Mouse (Mus musculus): Measurements from ENCODE around the gene Treml2. TPM values are rescaled to one million over a fixed set of nuclear protein-coding genes. Genes with fewer than 3 reads are reported as not detected.

The Treml2 gene
- total and polyA plus RNA-seq, 2 experiments from 2014 or later, result 0.07 to 0.49 TPM

DNA sequence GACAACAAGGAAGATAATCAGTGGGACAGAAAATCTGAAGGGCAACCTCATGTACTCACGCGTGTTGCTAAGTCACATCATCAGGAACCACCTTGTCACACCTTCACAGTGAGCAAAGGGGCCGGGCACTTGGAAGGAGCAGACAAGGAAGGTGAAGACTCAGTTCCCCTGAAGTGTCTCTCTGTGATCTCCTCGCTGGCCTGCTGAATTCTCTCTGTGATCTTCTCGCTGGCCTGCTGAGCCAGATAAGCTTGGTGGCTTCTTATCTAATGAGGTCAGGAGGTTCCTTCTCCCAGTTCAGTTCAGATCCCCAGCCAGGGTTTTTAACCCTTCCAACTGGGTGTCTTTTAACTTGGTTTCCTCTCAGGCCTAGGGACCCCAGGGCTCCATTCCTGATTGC, 27.1 kb upstream of the Treml2 start:
- H3K36me3 ChIP-seq (ENCODE audit: insufficient read depth, low read length), result no peaks in the 10 kb centered on the region
- DNase-seq (ENCODE audit: low spot score), result no peak
- no peaks in the 10 kb centered on the region for H3K9me3 ChIP-seq (ENCODE audit: low read length)
- no peaks in the 10 kb centered on the region for H3K27me3 ChIP-seq (ENCODE audit: insufficient read depth, low read length)
- TF ChIP-seq CTCF (IDR thresholded peaks at IDR 0.05), result no peak
- no peak overlapping the region for H3K9ac ChIP-seq (replicated peaks; ENCODE audit: low read length, poor library complexity, severe bottlenecking)
- H3K4me3 ChIP-seq (ENCODE audit: low read depth, low read length), result no peak overlapping the region
- no peak for ATAC-seq (ENCODE audit: low FRiP score)
- 81% methylated on average over 5 of the region's 5 CpGs for WGBS
- no peak overlapping the region for H3K4me2 ChIP-seq (ENCODE audit: low read depth, low read length, poor library complexity, severe bottlenecking)
- no peaks in the 10 kb centered on the region; the same call in 1 of the 2 replicates for H3K4me1 ChIP-seq (ENCODE audit: insufficient read depth, low read length)
- no peak overlapping the region for H3K27ac ChIP-seq (ENCODE audit: low read depth, low read length)

DNA sequence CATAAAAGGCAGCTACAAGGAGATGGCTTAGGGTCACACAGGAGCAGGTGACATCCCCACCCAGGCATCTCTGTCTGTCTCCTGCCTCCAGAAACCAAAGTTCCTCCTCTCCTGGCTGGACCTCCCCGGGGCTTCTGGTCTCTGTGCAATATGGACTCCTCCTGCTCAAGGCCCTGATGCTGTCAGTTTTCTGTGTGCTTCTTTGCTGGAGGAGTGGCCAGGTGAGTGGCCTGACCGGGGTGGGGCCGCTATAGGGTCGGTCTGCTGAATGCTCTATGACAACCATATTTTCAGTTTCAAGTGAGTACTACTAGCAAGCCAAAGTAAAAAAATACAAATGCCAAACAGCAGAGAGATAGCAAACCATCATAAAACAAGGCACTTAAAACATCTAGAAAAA, 26.7 kb upstream of the Treml2 start:
- no peak for TF ChIP-seq CTCF (IDR thresholded peaks at IDR 0.05)
- 89% methylated on average over 4 of the region's 4 CpGs for WGBS
- H3K9me3 ChIP-seq (ENCODE audit: low read length), result no peaks in the 10 kb centered on the region
- ATAC-seq (ENCODE audit: low FRiP score) (no peak), DNase-seq (ENCODE audit: low spot score) (no peak)
- H3K27ac ChIP-seq (ENCODE audit: low read depth, low read length), result no peak overlapping the region
- no peaks in the 10 kb centered on the region for H3K27me3 ChIP-seq (ENCODE audit: insufficient read depth, low read length)
- no peak overlapping the region for H3K4me2 ChIP-seq (ENCODE audit: low read depth, low read length, poor library complexity, severe bottlenecking)
- no peaks in the 10 kb centered on the region for H3K36me3 ChIP-seq (ENCODE audit: insufficient read depth, low read length)
- H3K9ac ChIP-seq (replicated peaks; ENCODE audit: low read length, poor library complexity, severe bottlenecking), result no peak overlapping the region
- H3K4me3 ChIP-seq (ENCODE audit: low read depth, low read length), result no peak overlapping the region
- no peaks in the 10 kb centered on the region; the same call in 1 of the 2 replicates for H3K4me1 ChIP-seq (ENCODE audit: insufficient read depth, low read length)

DNA sequence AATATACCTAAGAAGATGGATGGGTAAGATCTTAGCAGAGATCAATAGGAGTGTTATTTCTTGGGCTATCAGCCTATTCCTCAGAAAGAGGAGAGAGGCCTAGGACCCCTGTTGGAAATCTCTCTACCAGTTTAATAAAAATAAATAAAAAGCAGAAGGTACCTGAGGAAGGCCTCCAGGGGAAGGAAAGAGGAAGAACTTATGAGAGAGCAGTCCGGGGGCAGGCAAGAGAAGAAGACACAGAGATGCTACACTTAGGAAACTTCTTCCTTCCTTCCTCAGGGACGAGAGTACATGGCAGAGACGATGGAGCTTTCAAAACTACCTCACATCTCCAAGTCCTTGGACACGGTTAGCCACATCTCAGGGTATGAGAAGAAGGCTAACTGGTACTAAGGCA, 25.2 kb upstream of the Treml2 start:
- no peak for TF ChIP-seq CTCF (IDR thresholded peaks at IDR 0.05)
- H3K9ac ChIP-seq (replicated peaks; ENCODE audit: low read length, poor library complexity, severe bottlenecking), result no peak overlapping the region
- no peak overlapping the region for H3K4me2 ChIP-seq (ENCODE audit: low read depth, low read length, poor library complexity, severe bottlenecking)
- DNase-seq (ENCODE audit: low spot score) (no peak), ATAC-seq (ENCODE audit: low FRiP score) (no peak)
- no peaks in the 10 kb centered on the region for H3K27me3 ChIP-seq (ENCODE audit: insufficient read depth, low read length)
- no peak overlapping the region for H3K4me3 ChIP-seq (ENCODE audit: low read depth, low read length)
- no peaks in the 10 kb centered on the region for H3K36me3 ChIP-seq (ENCODE audit: insufficient read depth, low read length)
- H3K4me1 ChIP-seq (ENCODE audit: insufficient read depth, low read length), result no peaks in the 10 kb centered on the region; the same call in 1 of the 2 replicates
- WGBS, result 82% methylated on average over 4 of the region's 4 CpGs
- H3K27ac ChIP-seq (ENCODE audit: low read depth, low read length), result no peak overlapping the region
- H3K9me3 ChIP-seq (ENCODE audit: low read length), result no peaks in the 10 kb centered on the region

DNA sequence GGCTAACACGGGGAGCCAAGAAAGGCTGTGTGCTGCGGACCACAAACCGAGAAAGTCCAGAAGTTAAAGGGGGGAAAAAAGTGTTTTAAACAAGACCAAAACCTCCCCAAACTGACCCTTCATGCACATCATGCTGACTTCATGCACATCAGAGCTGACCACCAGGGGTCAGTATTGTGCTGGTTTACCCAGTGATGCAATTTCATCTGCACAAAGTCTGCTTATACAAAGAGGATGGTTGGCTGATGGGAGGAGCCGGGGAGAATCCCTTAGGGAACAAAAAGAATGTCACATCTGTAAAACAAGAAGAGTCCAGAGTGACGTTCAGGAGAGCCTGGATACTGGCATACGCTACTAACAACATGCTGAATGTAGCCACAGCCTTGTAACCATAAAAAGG, 24.4 kb upstream of the Treml2 start:
- DNase-seq (ENCODE audit: low spot score) (peak; percentile 76), ATAC-seq (ENCODE audit: low FRiP score) (no peak)
- no peak overlapping the region for H3K4me3 ChIP-seq (ENCODE audit: low read depth, low read length)
- no peaks in the 10 kb centered on the region for H3K27me3 ChIP-seq (ENCODE audit: insufficient read depth, low read length)
- no peaks in the 10 kb centered on the region for H3K36me3 ChIP-seq (ENCODE audit: insufficient read depth, low read length)
- no peaks in the 10 kb centered on the region for H3K9me3 ChIP-seq (ENCODE audit: low read length)
- H3K27ac ChIP-seq (ENCODE audit: low read depth, low read length), result no peak overlapping the region
- no peak overlapping the region for H3K9ac ChIP-seq (replicated peaks; ENCODE audit: low read length, poor library complexity, severe bottlenecking)
- peak; percentile 79 for TF ChIP-seq CTCF (IDR thresholded peaks at IDR 0.05)
- H3K4me2 ChIP-seq (ENCODE audit: low read depth, low read length, poor library complexity, severe bottlenecking), result no peak overlapping the region
- WGBS, result 34% methylated on average over 6 of the region's 6 CpGs
- no peaks in the 10 kb centered on the region; the same call in 1 of the 2 replicates for H3K4me1 ChIP-seq (ENCODE audit: insufficient read depth, low read length)

DNA sequence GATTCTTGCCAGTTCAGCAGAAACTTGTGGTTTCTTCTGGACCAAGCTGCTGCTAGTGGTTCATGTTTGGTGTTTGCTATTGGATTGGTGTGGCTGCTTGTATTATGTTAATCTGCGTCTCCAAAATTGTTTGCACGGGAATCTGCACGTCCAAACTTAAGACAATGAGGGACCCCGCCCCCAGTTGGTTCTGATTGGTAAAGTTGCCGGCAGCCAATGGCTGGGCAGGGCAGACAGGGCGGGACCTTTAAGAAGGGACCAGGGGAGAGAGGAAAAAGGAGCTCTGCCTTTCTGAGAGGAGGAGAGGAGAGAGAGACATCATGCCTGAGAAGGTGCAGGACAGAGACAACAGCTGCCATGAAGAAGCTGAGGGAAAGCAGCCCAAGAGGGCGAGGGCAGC, 23.6 kb upstream of the Treml2 start:
- H3K9me3 ChIP-seq (ENCODE audit: low read length), result no peaks in the 10 kb centered on the region
- H3K4me1 ChIP-seq (ENCODE audit: insufficient read depth, low read length), result no peaks in the 10 kb centered on the region; the same call in 1 of the 2 replicates
- H3K4me2 ChIP-seq (ENCODE audit: low read depth, low read length, poor library complexity, severe bottlenecking), result no peak overlapping the region
- no peak overlapping the region for H3K9ac ChIP-seq (replicated peaks; ENCODE audit: low read length, poor library complexity, severe bottlenecking)
- DNase-seq (ENCODE audit: low spot score) (no peak), ATAC-seq (ENCODE audit: low FRiP score) (no peak)
- WGBS, result 63% methylated on average over 7 of the region's 7 CpGs
- no peaks in the 10 kb centered on the region for H3K36me3 ChIP-seq (ENCODE audit: insufficient read depth, low read length)
- H3K27ac ChIP-seq (ENCODE audit: low read depth, low read length), result no peak overlapping the region
- no peaks in the 10 kb centered on the region for H3K27me3 ChIP-seq (ENCODE audit: insufficient read depth, low read length)
- H3K4me3 ChIP-seq (ENCODE audit: low read depth, low read length), result no peak overlapping the region
- no peak for TF ChIP-seq CTCF (IDR thresholded peaks at IDR 0.05)

DNA sequence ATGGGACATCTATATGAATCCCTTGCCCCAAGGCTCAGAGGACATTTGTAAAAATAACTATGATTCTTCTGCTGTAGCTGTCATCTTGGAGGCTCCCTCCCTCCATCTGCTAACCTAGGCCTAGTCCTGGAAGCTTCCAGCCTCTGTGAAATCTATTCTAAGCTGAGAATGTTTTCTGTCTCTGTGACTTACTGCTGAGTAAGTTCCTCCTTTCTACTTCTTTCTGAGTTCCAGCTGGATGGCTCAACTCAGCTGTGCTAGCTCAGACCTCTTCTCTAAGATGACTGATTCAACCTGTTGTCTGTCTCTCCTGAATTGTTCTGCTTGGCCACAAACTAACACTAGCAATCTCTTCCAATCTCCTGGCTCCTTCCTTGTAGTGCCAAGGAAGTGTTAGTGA, 20.9 kb upstream of the Treml2 start:
- no peak for DNase-seq (ENCODE audit: low spot score)
- Histone ChIP-seq H3K4me1 (ENCODE audit: insufficient read depth, low read length) (no peaks in the 10 kb centered on the region), H3K9me3 (ENCODE audit: low read length) (no peaks in the 10 kb centered on the region), H3K36me3 (ENCODE audit: insufficient read depth, low read length) (no peaks in the 10 kb centered on the region), H3K27ac (ENCODE audit: low read depth, low read length) (no peak overlapping the region), H3K27me3 (ENCODE audit: insufficient read depth, low read length) (no peaks in the 10 kb centered on the region), H3K4me3 (ENCODE audit: low read depth, low read length) (no peak overlapping the region), H3K4me2 (ENCODE audit: low read depth, low read length, poor library complexity, severe bottlenecking) (no peak overlapping the region), H3K9ac (replicated peaks; ENCODE audit: low read length, poor library complexity, severe bottlenecking) (no peak overlapping the region)
- TF ChIP-seq CTCF (IDR thresholded peaks at IDR 0.05), result no peak
- no peak for ATAC-seq (ENCODE audit: low FRiP score)
